Mouse (Mus musculus): ENCODE measurements around the gene Pinlyp. TPM values are rescaled to one million over a fixed set of nuclear protein-coding genes. Genes with fewer than 3 reads are reported as not detected.

Gene Pinlyp
- not detected in 2 replicates for polyA plus RNA-seq (2014; fragmentation: Nextera tagmentation; extraction: Ambion mirVana)

GRCm38 (mm10) chr7:24546068-24546614 lies at the start of gene Pinlyp, which contains the start of gene Xrcc1:
Pinlyp (minus strand) TSS chr7:24546118.
Xrcc1 (plus strand) TSS chr7:24546289.
- Histone ChIP-seq H3K27me3 (ENCODE audit: control insufficient read depth, insufficient read depth, low read length) (no peaks in the 10 kb centered on the region), H3K4me2 (ENCODE audit: low read depth, low read length) (peak within 1 kb of the TSS; percentile 61), H3K27ac (ENCODE audit: low read depth, low read length) (peak within 1 kb of the TSS; percentile 62), H3K4me3 (ENCODE audit: low read depth, low read length) (peak within 1 kb of the TSS; percentile 78), H3K9ac (replicated peaks; ENCODE audit: low read depth, low read length) (peak within 1 kb of the TSS; percentile 79), H3K9me3 (ENCODE audit: control insufficient read depth, low read length) (no peaks in the 10 kb centered on the region), H3K36me3 (ENCODE audit: control insufficient read depth, insufficient read depth, low read length) (no peaks in the 10 kb centered on the region), H3K4me1 (ENCODE audit: control insufficient read depth, insufficient read depth, low read length) (peaks cover 8% of the 10 kb centered on the region; the same call in 1 of the 2 replicates)
- peak; percentile 20 for ATAC-seq (ENCODE audit: low read depth)
- WGBS, result 32% methylated on average over 13 of the region's 13 CpGs

GRCm38 (mm10) chr7:24595464-24595863 lies 49.5 kb upstream of the Pinlyp start:
- Histone ChIP-seq H3K4me2 (ENCODE audit: low read depth, low read length) (no peak overlapping the region), H3K4me3 (ENCODE audit: low read depth, low read length) (no peak overlapping the region), H3K27ac (ENCODE audit: low read depth, low read length) (no peak overlapping the region), H3K27me3 (ENCODE audit: control insufficient read depth, insufficient read depth, low read length) (0 out of 2 replicates have a peak, but pooled peaks cover 2% of the 10 kb centered on the region), H3K36me3 (ENCODE audit: control insufficient read depth, insufficient read depth, low read length) (no peaks in the 10 kb centered on the region), H3K9me3 (ENCODE audit: control insufficient read depth, low read length) (no peaks in the 10 kb centered on the region), H3K4me1 (ENCODE audit: control insufficient read depth, insufficient read depth, low read length) (peaks cover 3% of the 10 kb centered on the region; the same call in 1 of the 2 replicates), H3K9ac (replicated peaks; ENCODE audit: low read depth, low read length) (no peak overlapping the region)
- WGBS, result 81% methylated on average over 2 of the region's 2 CpGs
- ATAC-seq (ENCODE audit: low read depth), result no peak

- no peaks in the 10 kb centered on the region for H3K9me3 ChIP-seq (ENCODE audit: control insufficient read depth, low read length)
- peak overlapping the region; percentile 56; the same call in 1 of the 2 replicates for H3K9ac ChIP-seq (replicated peaks; ENCODE audit: low read depth, low read length)
- H3K27ac ChIP-seq (ENCODE audit: low read depth, low read length), result no peak overlapping the region
- 0 out of 2 replicates have a peak, but pooled peaks cover 2% of the 10 kb centered on the region for H3K27me3 ChIP-seq (ENCODE audit: control insufficient read depth, insufficient read depth, low read length)
- H3K4me3 ChIP-seq (ENCODE audit: low read depth, low read length), result peak overlapping the region; percentile 44
- no peaks in the 10 kb centered on the region for H3K36me3 ChIP-seq (ENCODE audit: control insufficient read depth, insufficient read depth, low read length)
- ATAC-seq (ENCODE audit: low read depth), result peak; percentile 2; the same call in 1 of the 2 replicates
- peaks cover 3% of the 10 kb centered on the region; the same call in 1 of the 2 replicates for H3K4me1 ChIP-seq (ENCODE audit: control insufficient read depth, insufficient read depth, low read length)
- peak overlapping the region; percentile 51 for H3K4me2 ChIP-seq (ENCODE audit: low read depth, low read length)
- WGBS, result 3% methylated on average over 13 of the region's 13 CpGs
Measured at GRCm38 (mm10) chr7:24594309-24594803, 48.4 kb upstream of the Pinlyp start.

GRCm38 (mm10) chr7:24593621-24594308 lies 47.8 kb upstream of the Pinlyp start:
- H3K27ac ChIP-seq (ENCODE audit: low read depth, low read length), result no peak overlapping the region
- no peaks in the 10 kb centered on the region for H3K36me3 ChIP-seq (ENCODE audit: control insufficient read depth, insufficient read depth, low read length)
- WGBS, result 3% methylated on average over 38 of the region's 39 CpGs
- no peaks in the 10 kb centered on the region for H3K9me3 ChIP-seq (ENCODE audit: control insufficient read depth, low read length)
- peak overlapping the region; percentile 51 for H3K4me2 ChIP-seq (ENCODE audit: low read depth, low read length)
- H3K27me3 ChIP-seq (ENCODE audit: control insufficient read depth, insufficient read depth, low read length), result 0 out of 2 replicates have a peak, but pooled peaks cover 2% of the 10 kb centered on the region
- H3K4me1 ChIP-seq (ENCODE audit: control insufficient read depth, insufficient read depth, low read length), result peaks cover 3% of the 10 kb centered on the region; the same call in 1 of the 2 replicates
- peak; percentile 91 for ATAC-seq (ENCODE audit: low read depth)
- peak overlapping the region; percentile 44 for H3K4me3 ChIP-seq (ENCODE audit: low read depth, low read length)
- H3K9ac ChIP-seq (replicated peaks; ENCODE audit: low read depth, low read length), result peak overlapping the region; percentile 56

GRCm38 (mm10) chr7:24592781-24593180 lies 46.9 kb upstream of the Pinlyp start:
- no peak overlapping the region for H3K4me3 ChIP-seq (ENCODE audit: low read depth, low read length)
- 0 out of 2 replicates have a peak, but pooled peaks cover 2% of the 10 kb centered on the region for H3K27me3 ChIP-seq (ENCODE audit: control insufficient read depth, insufficient read depth, low read length)
- H3K4me2 ChIP-seq (ENCODE audit: low read depth, low read length), result no peak overlapping the region
- peaks cover 3% of the 10 kb centered on the region; the same call in 1 of the 2 replicates for H3K4me1 ChIP-seq (ENCODE audit: control insufficient read depth, insufficient read depth, low read length)
- no peaks in the 10 kb centered on the region for H3K9me3 ChIP-seq (ENCODE audit: control insufficient read depth, low read length)
- WGBS, result 79% methylated on average over 6 of the region's 6 CpGs
- no peak for ATAC-seq (ENCODE audit: low read depth)
- no peak overlapping the region for H3K9ac ChIP-seq (replicated peaks; ENCODE audit: low read depth, low read length)
- no peaks in the 10 kb centered on the region for H3K36me3 ChIP-seq (ENCODE audit: control insufficient read depth, insufficient read depth, low read length)
- no peak overlapping the region for H3K27ac ChIP-seq (ENCODE audit: low read depth, low read length)

GRCm38 (mm10) chr7:24592163-24592562 lies 46.2 kb upstream of the Pinlyp start:
- Histone ChIP-seq H3K36me3 (ENCODE audit: control insufficient read depth, insufficient read depth, low read length) (no peaks in the 10 kb centered on the region), H3K4me2 (ENCODE audit: low read depth, low read length) (no peak overlapping the region), H3K9me3 (ENCODE audit: control insufficient read depth, low read length) (no peaks in the 10 kb centered on the region), H3K9ac (replicated peaks; ENCODE audit: low read depth, low read length) (no peak overlapping the region), H3K27ac (ENCODE audit: low read depth, low read length) (no peak overlapping the region), H3K4me1 (ENCODE audit: control insufficient read depth, insufficient read depth, low read length) (peaks cover 3% of the 10 kb centered on the region; the same call in 1 of the 2 replicates), H3K4me3 (ENCODE audit: low read depth, low read length) (no peak overlapping the region), H3K27me3 (ENCODE audit: control insufficient read depth, insufficient read depth, low read length) (0 out of 2 replicates have a peak, but pooled peaks cover 2% of the 10 kb centered on the region)
- 58% methylated on average over 4 of the region's 4 CpGs for WGBS
- no peak for ATAC-seq (ENCODE audit: low read depth)

GRCm38 (mm10) chr7:24591735-24592134 lies 45.8 kb upstream of the Pinlyp start:
- H3K36me3 ChIP-seq (ENCODE audit: control insufficient read depth, insufficient read depth, low read length), result no peaks in the 10 kb centered on the region
- no peak for ATAC-seq (ENCODE audit: low read depth)
- 69% methylated on average over 5 of the region's 5 CpGs for WGBS
- no peak overlapping the region for H3K9ac ChIP-seq (replicated peaks; ENCODE audit: low read depth, low read length)
- no peak overlapping the region for H3K4me3 ChIP-seq (ENCODE audit: low read depth, low read length)
- no peak overlapping the region for H3K27ac ChIP-seq (ENCODE audit: low read depth, low read length)
- no peak overlapping the region for H3K4me2 ChIP-seq (ENCODE audit: low read depth, low read length)
- 0 out of 2 replicates have a peak, but pooled peaks cover 2% of the 10 kb centered on the region for H3K27me3 ChIP-seq (ENCODE audit: control insufficient read depth, insufficient read depth, low read length)
- peaks cover 3% of the 10 kb centered on the region; the same call in 1 of the 2 replicates for H3K4me1 ChIP-seq (ENCODE audit: control insufficient read depth, insufficient read depth, low read length)
- H3K9me3 ChIP-seq (ENCODE audit: control insufficient read depth, low read length), result no peaks in the 10 kb centered on the region

GRCm38 (mm10) chr7:24588336-24588735 lies 42.4 kb upstream of the Pinlyp start:
- no peak overlapping the region for H3K4me2 ChIP-seq (ENCODE audit: low read depth, low read length)
- H3K9ac ChIP-seq (replicated peaks; ENCODE audit: low read depth, low read length), result no peak overlapping the region
- 85% methylated on average over 13 of the region's 13 CpGs for WGBS
- no peak overlapping the region for H3K27ac ChIP-seq (ENCODE audit: low read depth, low read length)
- no peaks in the 10 kb centered on the region for H3K9me3 ChIP-seq (ENCODE audit: control insufficient read depth, low read length)
- H3K27me3 ChIP-seq (ENCODE audit: control insufficient read depth, insufficient read depth, low read length), result peaks cover 17% of the 10 kb centered on the region
- H3K4me1 ChIP-seq (ENCODE audit: control insufficient read depth, insufficient read depth, low read length), result peaks cover under 1% of the 10 kb centered on the region; the same call in 1 of the 2 replicates
- no peaks in the 10 kb centered on the region for H3K36me3 ChIP-seq (ENCODE audit: control insufficient read depth, insufficient read depth, low read length)
- no peak for ATAC-seq (ENCODE audit: low read depth)
- no peak overlapping the region for H3K4me3 ChIP-seq (ENCODE audit: low read depth, low read length)

Measured in neural tube, embryonic 14.5 days (tissue).